Mouse (Mus musculus): Measurements from ENCODE around the gene Tmem178. TPM values are rescaled to one million over a fixed set of nuclear protein-coding genes. Genes with fewer than 3 reads are reported as not detected.
A peak's percentile ranks its signal among the peaks of the same experiment; 100 is the strongest.

The Tmem178 gene
- polyA plus RNA-seq, 2 experiments = 8.1 to 8.9 TPM

GRCm38 (mm10) chr17:80946091-80946885 lies 1.9 kb downstream of the Tmem178 start:
- peaks cover 13% of the 10 kb centered on the region; the same call in 1 of the 2 replicates for H3K27me3 ChIP-seq (ENCODE audit: control insufficient read depth, insufficient read depth, low read length)
- H3K9me3 ChIP-seq (ENCODE audit: control insufficient read depth, low read length) = no peaks in the 10 kb centered on the region
- DNase-seq (ENCODE audit: low spot score) = no peak

DNA sequence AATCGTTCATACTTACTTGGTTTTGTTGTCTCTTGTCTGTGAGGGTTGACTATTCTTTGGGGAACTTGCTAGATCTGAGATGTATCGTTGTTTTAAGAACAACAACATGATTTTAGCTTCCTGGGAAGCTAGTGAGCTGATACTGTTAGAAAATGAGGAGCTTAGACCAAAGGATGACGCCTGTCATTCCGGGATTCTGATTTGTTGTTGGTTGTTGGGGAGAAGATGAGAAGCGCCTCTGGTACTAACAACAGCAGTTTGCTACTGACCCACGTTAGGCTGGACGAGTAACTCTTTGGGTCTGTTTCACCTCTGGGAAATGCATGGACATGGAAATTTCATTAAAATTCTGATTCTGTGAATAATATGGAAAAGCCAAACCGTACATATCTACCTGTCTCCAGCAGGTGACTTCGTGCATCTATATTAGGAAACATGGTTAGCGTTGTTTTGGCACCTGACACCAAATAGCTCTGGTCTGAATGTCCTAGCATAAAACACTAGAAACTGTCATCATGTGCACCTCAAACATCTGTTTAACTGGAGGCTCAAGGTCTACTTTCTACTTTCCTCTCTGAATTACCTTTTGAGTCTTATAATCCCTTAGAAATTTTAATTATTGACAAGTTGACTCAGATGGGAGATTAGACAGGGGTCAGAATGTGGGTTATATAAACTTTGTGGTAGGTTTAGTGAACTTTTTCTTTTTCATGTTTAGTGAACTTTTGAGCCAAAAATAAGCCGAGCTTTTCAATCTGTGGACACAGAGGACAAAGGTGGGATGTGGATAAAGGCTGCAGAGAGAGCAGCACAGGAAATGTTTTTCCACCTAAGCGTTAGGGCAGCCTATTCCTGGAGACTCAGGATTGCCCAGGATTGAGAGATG lies 2.9 kb downstream of the Tmem178 start:
- TF ChIP-seq POLR2A (IDR thresholded peaks at IDR 0.05; ENCODE audit: borderline replicate concordance, extremely low read depth, insufficient read depth, insufficient read length) = no peak
- Histone ChIP-seq H3K27ac (replicated peaks; ENCODE audit: low read depth, low read length) (no peak overlapping the region), H3K4me3 (replicated peaks; ENCODE audit: low read length) (no peak overlapping the region), H3K4me2 (replicated peaks; ENCODE audit: low read depth, low read length, severe bottlenecking) (no peak overlapping the region), H3K9ac (ENCODE audit: low read depth, low read length, severe bottlenecking) (no peak overlapping the region), H3K4me1 (ENCODE audit: control insufficient read depth, insufficient read depth, low read length) (0 out of 2 replicates have a peak, but pooled peaks cover 4% of the 10 kb centered on the region), H3K36me3 (ENCODE audit: control insufficient read depth, insufficient read depth, low read length) (no peaks in the 10 kb centered on the region), H3K27me3 (ENCODE audit: control insufficient read depth, insufficient read depth, low read length) (peaks cover 13% of the 10 kb centered on the region; the same call in 1 of the 2 replicates), H3K9me3 (ENCODE audit: control insufficient read depth, low read length) (no peaks in the 10 kb centered on the region)
- WGBS = 81% methylated on average over 12 of the region's 12 CpGs
- ATAC-seq (ENCODE audit: low FRiP score, low read depth) = no peak
- no peak for DNase-seq (ENCODE audit: low spot score)

More at GRCm38 (mm10) chr17:80946091-80946885, 1.9 kb downstream of the Tmem178 start:
- 76% methylated on average over 5 of the region's 5 CpGs for WGBS
- no peak for TF ChIP-seq POLR2A (IDR thresholded peaks at IDR 0.05; ENCODE audit: borderline replicate concordance, extremely low read depth, insufficient read depth, insufficient read length)
- 0 out of 2 replicates have a peak, but pooled peaks cover 4% of the 10 kb centered on the region for H3K4me1 ChIP-seq (ENCODE audit: control insufficient read depth, insufficient read depth, low read length)
- ATAC-seq (ENCODE audit: low FRiP score, low read depth) = no peak
- H3K9ac ChIP-seq (ENCODE audit: low read depth, low read length, severe bottlenecking) = no peak overlapping the region
- peak overlapping the region; percentile 31; the same call in 1 of the 2 replicates for H3K4me2 ChIP-seq (replicated peaks; ENCODE audit: low read depth, low read length, severe bottlenecking)
- H3K27ac ChIP-seq (replicated peaks; ENCODE audit: low read depth, low read length) = no peak overlapping the region
- no peaks in the 10 kb centered on the region for H3K36me3 ChIP-seq (ENCODE audit: control insufficient read depth, insufficient read depth, low read length)
- 0 out of 2 replicates have a peak overlapping the region, but pooled peaks have one; percentile 2 for H3K4me3 ChIP-seq (replicated peaks; ENCODE audit: low read length)

- H3K27ac ChIP-seq (replicated peaks; ENCODE audit: low read depth, low read length) = no peak overlapping the region
- 88% methylated on average over 7 of the region's 7 CpGs for WGBS
- no peak overlapping the region for H3K4me3 ChIP-seq (replicated peaks; ENCODE audit: low read length)
- no peak overlapping the region for H3K4me2 ChIP-seq (replicated peaks; ENCODE audit: low read depth, low read length, severe bottlenecking)
- no peak overlapping the region for H3K9ac ChIP-seq (ENCODE audit: low read depth, low read length, severe bottlenecking)
- no peaks in the 10 kb centered on the region for H3K9me3 ChIP-seq (ENCODE audit: control insufficient read depth, low read length)
- DNase-seq (ENCODE audit: low spot score) (no peak), ATAC-seq (ENCODE audit: low FRiP score, low read depth) (no peak)
- 0 out of 2 replicates have a peak, but pooled peaks cover 4% of the 10 kb centered on the region for H3K4me1 ChIP-seq (ENCODE audit: control insufficient read depth, insufficient read depth, low read length)
- no peak for TF ChIP-seq POLR2A (IDR thresholded peaks at IDR 0.05; ENCODE audit: borderline replicate concordance, extremely low read depth, insufficient read depth, insufficient read length)
- peaks cover 11% of the 10 kb centered on the region; the same call in 1 of the 2 replicates for H3K27me3 ChIP-seq (ENCODE audit: control insufficient read depth, insufficient read depth, low read length)
- H3K36me3 ChIP-seq (ENCODE audit: control insufficient read depth, insufficient read depth, low read length) = no peaks in the 10 kb centered on the region
These were observed 5.0 kb downstream of the Tmem178 start for GRCm38 (mm10) chr17:80949382-80949781.

DNA sequence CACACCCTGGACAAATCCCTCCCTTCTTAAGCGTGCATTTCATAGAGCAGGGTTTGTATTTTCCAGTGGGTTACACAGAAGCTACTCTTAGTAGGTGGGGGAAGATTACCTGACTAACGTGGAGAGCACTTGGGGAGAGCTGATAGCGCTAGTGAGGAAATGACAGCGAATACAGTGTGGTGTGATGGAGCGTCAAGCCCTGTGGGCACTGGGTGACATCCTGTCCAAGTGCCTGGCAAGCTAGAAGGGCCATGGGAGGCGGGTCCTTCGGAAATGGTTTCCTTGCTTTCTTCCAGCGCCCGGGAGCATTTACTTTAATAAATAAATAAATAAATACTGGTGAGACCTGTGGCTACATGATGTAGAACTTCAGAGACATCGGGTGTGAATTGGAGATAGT lies 5.5 kb downstream of the Tmem178 start:
- no peaks in the 10 kb centered on the region for H3K9me3 ChIP-seq (ENCODE audit: control insufficient read depth, low read length)
- no peak overlapping the region for H3K9ac ChIP-seq (ENCODE audit: low read depth, low read length, severe bottlenecking)
- TF ChIP-seq POLR2A (IDR thresholded peaks at IDR 0.05; ENCODE audit: borderline replicate concordance, extremely low read depth, insufficient read depth, insufficient read length) = no peak
- no peaks in the 10 kb centered on the region for H3K36me3 ChIP-seq (ENCODE audit: control insufficient read depth, insufficient read depth, low read length)
- 89% methylated on average over 10 of the region's 10 CpGs for WGBS
- H3K4me2 ChIP-seq (replicated peaks; ENCODE audit: low read depth, low read length, severe bottlenecking) = no peak overlapping the region
- peaks cover 7% of the 10 kb centered on the region; the same call in 1 of the 2 replicates for H3K27me3 ChIP-seq (ENCODE audit: control insufficient read depth, insufficient read depth, low read length)
- H3K4me1 ChIP-seq (ENCODE audit: control insufficient read depth, insufficient read depth, low read length) = 0 out of 2 replicates have a peak, but pooled peaks cover 4% of the 10 kb centered on the region
- H3K27ac ChIP-seq (replicated peaks; ENCODE audit: low read depth, low read length) = no peak overlapping the region
- no peak for ATAC-seq (ENCODE audit: low FRiP score, low read depth)
- DNase-seq (ENCODE audit: low spot score) = no peak
- no peak overlapping the region for H3K4me3 ChIP-seq (replicated peaks; ENCODE audit: low read length)

- Histone ChIP-seq H3K9me3 (ENCODE audit: control insufficient read depth, low read length) (no peaks in the 10 kb centered on the region), H3K36me3 (ENCODE audit: control insufficient read depth, insufficient read depth, low read length) (no peaks in the 10 kb centered on the region), H3K27me3 (ENCODE audit: control insufficient read depth, insufficient read depth, low read length) (no peaks in the 10 kb centered on the region), H3K4me3 (replicated peaks; ENCODE audit: low read length) (no peak overlapping the region), H3K4me2 (replicated peaks; ENCODE audit: low read depth, low read length, severe bottlenecking) (no peak overlapping the region), H3K4me1 (ENCODE audit: control insufficient read depth, insufficient read depth, low read length) (no peaks in the 10 kb centered on the region), H3K27ac (replicated peaks; ENCODE audit: low read depth, low read length) (no peak overlapping the region), H3K9ac (ENCODE audit: low read depth, low read length, severe bottlenecking) (no peak overlapping the region)
- 81% methylated on average over 7 of the region's 7 CpGs for WGBS
- DNase-seq (ENCODE audit: low spot score) (no peak), ATAC-seq (ENCODE audit: low FRiP score, low read depth) (no peak)
- no peak for TF ChIP-seq POLR2A (IDR thresholded peaks at IDR 0.05; ENCODE audit: borderline replicate concordance, extremely low read depth, insufficient read depth, insufficient read length)
These were observed 7.9 kb downstream of the Tmem178 start for GRCm38 (mm10) chr17:80952305-80952704.
